Mouse (Mus musculus): ENCODE measurements around the gene Slc39a11. TPM values are rescaled to one million over a fixed set of nuclear protein-coding genes. Genes with fewer than 3 reads are reported as not detected.

Gene Slc39a11
- total and polyA plus RNA-seq, 3 experiments, result 5.0 to 9.9 (median 5.3) TPM

GRCm38 (mm10) chr11:113627785-113628184 is 22.1 kb downstream of the Slc39a11 start:
- H3K36me3 ChIP-seq (replicated peaks), result no peaks in the 10 kb centered on the region
- ATAC-seq (ENCODE audit: extremely low read depth, insufficient number of reproducible peaks, low FRiP score, poor library complexity, severe bottlenecking), result no peak
- TF ChIP-seq TAL1 (conservative IDR thresholded peaks at IDR 0.05; ENCODE audit: low read depth, low read length) (no peak), GATA1 (IDR thresholded peaks at IDR 0.05; ENCODE audit: borderline replicate concordance, low read length) (no peak), GATA2 (IDR thresholded peaks at IDR 0.05; ENCODE audit: borderline replicate concordance, low read depth, low read length) (no peak), CTCF (IDR thresholded peaks at IDR 0.05; ENCODE audit: low read depth, low read length) (no peak), POLR2AphosphoS5 (IDR thresholded peaks at IDR 0.05; ENCODE audit: insufficient replicate concordance, low read depth, low read length) (no peak)
- no peaks in the 10 kb centered on the region for H3K27me3 ChIP-seq (ENCODE audit: insufficient read depth, low read length)
- H3K4me1 ChIP-seq (ENCODE audit: insufficient read depth, low read depth, low read length), result no peaks in the 10 kb centered on the region; the same call in 1 of the 2 replicates
- DNase-seq (ENCODE audit: low spot score), result no peak
- no peak overlapping the region for H3K4me3 ChIP-seq (ENCODE audit: low read depth, low read length)
- peaks cover 35% of the 10 kb centered on the region for H3K9me3 ChIP-seq (replicated peaks)

- TF ChIP-seq GATA1 (IDR thresholded peaks at IDR 0.05; ENCODE audit: borderline replicate concordance, low read length) (no peak), POLR2AphosphoS5 (IDR thresholded peaks at IDR 0.05; ENCODE audit: insufficient replicate concordance, low read depth, low read length) (no peak), GATA2 (IDR thresholded peaks at IDR 0.05; ENCODE audit: borderline replicate concordance, low read depth, low read length) (no peak), CTCF (IDR thresholded peaks at IDR 0.05; ENCODE audit: low read depth, low read length) (no peak), TAL1 (conservative IDR thresholded peaks at IDR 0.05; ENCODE audit: low read depth, low read length) (no peak)
- Histone ChIP-seq H3K4me3 (ENCODE audit: low read depth, low read length) (no peak overlapping the region), H3K36me3 (replicated peaks) (no peaks in the 10 kb centered on the region), H3K4me1 (ENCODE audit: insufficient read depth, low read depth, low read length) (no peaks in the 10 kb centered on the region; the same call in 1 of the 2 replicates), H3K27me3 (ENCODE audit: insufficient read depth, low read length) (no peaks in the 10 kb centered on the region), H3K9me3 (replicated peaks) (peaks cover 38% of the 10 kb centered on the region)
- DNase-seq (ENCODE audit: low spot score) (no peak), ATAC-seq (ENCODE audit: extremely low read depth, insufficient number of reproducible peaks, low FRiP score, poor library complexity, severe bottlenecking) (no peak)
Observed at GRCm38 (mm10) chr11:113625437-113625836, 24.4 kb downstream of the Slc39a11 start.

DNA sequence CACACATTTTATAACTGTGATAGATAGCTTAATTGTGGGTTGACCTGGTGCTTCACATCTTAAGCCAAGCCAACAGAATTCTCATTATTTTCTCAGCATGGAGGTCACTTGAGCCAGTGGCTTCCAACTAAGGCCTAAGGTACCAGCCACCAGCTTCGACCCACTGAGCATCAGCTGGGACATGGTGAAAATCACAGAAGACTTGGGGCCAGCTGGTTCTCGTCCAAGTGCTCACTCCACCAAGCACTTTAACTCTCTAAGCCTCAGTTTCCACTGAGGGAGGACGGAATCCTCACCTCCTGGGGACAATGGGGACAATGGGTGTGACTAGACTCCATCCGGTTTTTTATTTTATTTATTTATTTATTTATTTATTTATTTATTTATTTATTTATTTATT is 27.9 kb downstream of the Slc39a11 start:
- no peaks in the 10 kb centered on the region for H3K36me3 ChIP-seq (replicated peaks)
- H3K4me1 ChIP-seq (ENCODE audit: insufficient read depth, low read depth, low read length), result no peaks in the 10 kb centered on the region; the same call in 1 of the 2 replicates
- H3K27me3 ChIP-seq (ENCODE audit: insufficient read depth, low read length), result peaks cover 4% of the 10 kb centered on the region; the same call in 1 of the 2 replicates
- no peak for ATAC-seq (ENCODE audit: extremely low read depth, insufficient number of reproducible peaks, low FRiP score, poor library complexity, severe bottlenecking)
- peaks cover 58% of the 10 kb centered on the region for H3K9me3 ChIP-seq (replicated peaks)
- no peak overlapping the region for H3K4me3 ChIP-seq (ENCODE audit: low read depth, low read length)
- TF ChIP-seq GATA2 (IDR thresholded peaks at IDR 0.05; ENCODE audit: borderline replicate concordance, low read depth, low read length) (no peak), POLR2AphosphoS5 (IDR thresholded peaks at IDR 0.05; ENCODE audit: insufficient replicate concordance, low read depth, low read length) (no peak), GATA1 (IDR thresholded peaks at IDR 0.05; ENCODE audit: borderline replicate concordance, low read length) (no peak), CTCF (IDR thresholded peaks at IDR 0.05; ENCODE audit: low read depth, low read length) (no peak), TAL1 (conservative IDR thresholded peaks at IDR 0.05; ENCODE audit: low read depth, low read length) (no peak)
- DNase-seq (ENCODE audit: low spot score), result no peak

GRCm38 (mm10) chr11:113621001-113621400 is 28.9 kb downstream of the Slc39a11 start:
- Histone ChIP-seq H3K36me3 (replicated peaks) (no peaks in the 10 kb centered on the region), H3K9me3 (replicated peaks) (peaks cover 62% of the 10 kb centered on the region), H3K4me1 (ENCODE audit: insufficient read depth, low read depth, low read length) (no peaks in the 10 kb centered on the region; the same call in 1 of the 2 replicates), H3K4me3 (ENCODE audit: low read depth, low read length) (no peak overlapping the region), H3K27me3 (ENCODE audit: insufficient read depth, low read length) (peaks cover 4% of the 10 kb centered on the region; the same call in 1 of the 2 replicates)
- DNase-seq (ENCODE audit: low spot score) (no peak), ATAC-seq (ENCODE audit: extremely low read depth, insufficient number of reproducible peaks, low FRiP score, poor library complexity, severe bottlenecking) (no peak)
- no peak for TF ChIP-seq TAL1 (conservative IDR thresholded peaks at IDR 0.05; ENCODE audit: low read depth, low read length)
- TF ChIP-seq GATA2 (IDR thresholded peaks at IDR 0.05; ENCODE audit: borderline replicate concordance, low read depth, low read length), result no peak
- TF ChIP-seq CTCF (IDR thresholded peaks at IDR 0.05; ENCODE audit: low read depth, low read length), result no peak
- no peak for TF ChIP-seq GATA1 (IDR thresholded peaks at IDR 0.05; ENCODE audit: borderline replicate concordance, low read length)
- no peak for TF ChIP-seq POLR2AphosphoS5 (IDR thresholded peaks at IDR 0.05; ENCODE audit: insufficient replicate concordance, low read depth, low read length)

- H3K9me3 ChIP-seq (replicated peaks), result peaks cover 56% of the 10 kb centered on the region
- no peak for ATAC-seq (ENCODE audit: extremely low read depth, insufficient number of reproducible peaks, low FRiP score, poor library complexity, severe bottlenecking)
- H3K36me3 ChIP-seq (replicated peaks), result no peaks in the 10 kb centered on the region
- H3K4me1 ChIP-seq (ENCODE audit: insufficient read depth, low read depth, low read length), result no peaks in the 10 kb centered on the region; the same call in 1 of the 2 replicates
- TF ChIP-seq TAL1 (conservative IDR thresholded peaks at IDR 0.05; ENCODE audit: low read depth, low read length) (no peak), POLR2AphosphoS5 (IDR thresholded peaks at IDR 0.05; ENCODE audit: insufficient replicate concordance, low read depth, low read length) (no peak), GATA2 (IDR thresholded peaks at IDR 0.05; ENCODE audit: borderline replicate concordance, low read depth, low read length) (no peak), CTCF (IDR thresholded peaks at IDR 0.05; ENCODE audit: low read depth, low read length) (no peak), GATA1 (IDR thresholded peaks at IDR 0.05; ENCODE audit: borderline replicate concordance, low read length) (no peak)
- H3K27me3 ChIP-seq (ENCODE audit: insufficient read depth, low read length), result peaks cover 4% of the 10 kb centered on the region; the same call in 1 of the 2 replicates
- DNase-seq (ENCODE audit: low spot score), result no peak
- H3K4me3 ChIP-seq (ENCODE audit: low read depth, low read length), result no peak overlapping the region; the same call in 1 of the 2 replicates
Observed at GRCm38 (mm10) chr11:113619420-113620080, 30.3 kb downstream of the Slc39a11 start.

GRCm38 (mm10) chr11:113618672-113619419 is 31.0 kb downstream of the Slc39a11 start, which contains the start of gene Sstr2:
Sstr2 (plus strand) TSS chr11:113619342.
- TF ChIP-seq TAL1 (conservative IDR thresholded peaks at IDR 0.05; ENCODE audit: low read depth, low read length) (no peak), CTCF (IDR thresholded peaks at IDR 0.05; ENCODE audit: low read depth, low read length) (no peak), GATA2 (IDR thresholded peaks at IDR 0.05; ENCODE audit: borderline replicate concordance, low read depth, low read length) (no peak), POLR2AphosphoS5 (IDR thresholded peaks at IDR 0.05; ENCODE audit: insufficient replicate concordance, low read depth, low read length) (no peak), GATA1 (IDR thresholded peaks at IDR 0.05; ENCODE audit: borderline replicate concordance, low read length) (no peak)
- Histone ChIP-seq H3K9me3 (replicated peaks) (peaks cover 56% of the 10 kb centered on the region), H3K36me3 (replicated peaks) (no peaks in the 10 kb centered on the region), H3K4me3 (ENCODE audit: low read depth, low read length) (no peak within 1 kb of the TSS; the same call in 1 of the 2 replicates), H3K4me1 (ENCODE audit: insufficient read depth, low read depth, low read length) (no peaks in the 10 kb centered on the region), H3K27me3 (ENCODE audit: insufficient read depth, low read length) (peaks cover 4% of the 10 kb centered on the region; the same call in 1 of the 2 replicates)
- DNase-seq (ENCODE audit: low spot score) (no peak), ATAC-seq (ENCODE audit: extremely low read depth, insufficient number of reproducible peaks, low FRiP score, poor library complexity, severe bottlenecking) (no peak)
